Mouse (Mus musculus) kidney, postnatal 0 days (tissue): ENCODE data around the gene Pcp4. TPM values are rescaled to one million over a fixed set of nuclear protein-coding genes. Genes with fewer than 3 reads are reported as not detected.

Source experiments
- ATAC-seq: fragments of 200-750 bp; cut with Nextera tagmentation; replicated peaks from 2 replicates; pipeline ENCODE4 v1.8.0; 2017; ENCODE audit warnings: low read depth, moderate number of reproducible peaks, moderate TSS enrichment, moderate library complexity; ENCODE audit not compliant: low FRiP score
- DNase-seq: peaks from one replicate; pipeline ENCODE4 v3.0.0-alpha.2; 2016; ENCODE audit warnings: low spot score
- H3K27ac ChIP-seq: fragments of 300-500 bp; sonication (generic); 2 replicates; pipeline ENCODE4 v1.5.1; 2014; ENCODE audit warnings: mild to moderate bottlenecking
- H3K27me3 ChIP-seq: fragments of 300-500 bp; sonication (generic); 2 replicates; pipeline ENCODE4 v1.6.1; 2014; ENCODE audit warnings: low read length, mixed read lengths; ENCODE audit not compliant: insufficient read depth
- H3K36me3 ChIP-seq: fragments of 300-500 bp; sonication (generic); 2 replicates; pipeline ENCODE4 v1.6.1; 2014; ENCODE audit warnings: low read length, mixed read lengths; ENCODE audit not compliant: insufficient read depth
- H3K4me1 ChIP-seq: fragments of 300-500 bp; sonication (generic); replicated peaks from 2 replicates; pipeline ENCODE4 v1.6.1; 2014; ENCODE audit warnings: antibody characterized with exemption, low read length, mixed read lengths; ENCODE audit not compliant: insufficient read depth
- H3K4me2 ChIP-seq: fragments of 300-500 bp; sonication (generic); 2 replicates; pipeline ENCODE4 v1.6.1; 2014; ENCODE audit warnings: mild to moderate bottlenecking, low read length, moderate library complexity, mixed read lengths
- H3K4me3 ChIP-seq: fragments of 300-500 bp; sonication (generic); replicated peaks from 2 replicates; pipeline ENCODE4 v1.5.1; 2014; ENCODE audit warnings: low read depth, low read length
- H3K9ac ChIP-seq: fragments of 300-500 bp; sonication (generic); 2 replicates; pipeline ENCODE4 v1.6.1; 2014; ENCODE audit warnings: low read depth, low read length
- H3K9me3 ChIP-seq: fragments of 300-500 bp; sonication (generic); replicated peaks from 2 replicates; pipeline ENCODE4 v1.6.1; 2016; ENCODE audit warnings: low read length, inconsistent platforms, mixed read lengths
- CTCF ChIP-seq: IDR thresholded peaks from 2 replicates; pipeline ENCODE4 v1.5.1; 2016; ENCODE audit warnings: antibody characterized with exemption, low read depth, mild to moderate bottlenecking, moderate library complexity
- WGBS: fragments of 180-500 bp; shearing (Covaris S2); extraction: QIAGEN DNeasy Blood & Tissue Kit; methylation state at CpG from one replicate; pipeline ENCODE4 v1.1.7; 2014; 5-methylcytosine and 5-hydroxymethylcytosine counted together
- polyA plus RNA-seq: library from polyadenylated mRNA; unstranded; fragments of >200 nt; fragmentation: Nextera tagmentation; extraction: Ambion mirVana; gene quantifications from 2 replicates; pipeline ENCODE4 v1.2.1, GENCODE M21; 2015

Gene Pcp4
- polyA plus RNA-seq, 1 experiment from 2014 or later = 102 TPM

DNA sequence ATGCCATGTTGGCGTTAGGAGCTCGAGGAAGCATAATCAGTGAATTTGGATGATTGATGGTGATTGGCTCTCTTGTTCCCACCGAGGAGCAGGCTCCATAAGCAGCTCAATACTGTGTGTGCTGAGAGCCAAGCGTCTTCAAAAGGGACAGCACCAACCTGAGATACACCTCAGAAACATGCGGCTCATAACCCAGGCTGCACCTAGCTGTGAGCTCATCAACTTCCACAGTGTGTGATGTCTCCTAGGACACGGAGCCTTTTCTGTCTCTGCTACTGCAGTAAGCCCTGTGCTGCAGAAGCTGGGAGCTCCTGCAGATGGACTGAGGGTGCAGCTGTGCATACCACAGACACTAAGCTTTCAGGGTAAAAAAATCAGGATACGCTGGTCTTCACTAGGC is 31.5 kb downstream of the Pcp4 start:
- ATAC-seq = no peak
- DNase-seq = no peak
- Histone ChIP-seq H3K27me3 (no peaks in the 10 kb centered on the region), H3K27ac (no peak overlapping the region), H3K4me3 (no peak overlapping the region), H3K36me3 (no peaks in the 10 kb centered on the region), H3K4me2 (no peak overlapping the region), H3K4me1 (no peaks in the 10 kb centered on the region), H3K9me3 (no peaks in the 10 kb centered on the region), H3K9ac (no peak overlapping the region)
- TF ChIP-seq CTCF = no peak
- WGBS = 67% methylated on average over 7 of the region's 7 CpGs

DNA sequence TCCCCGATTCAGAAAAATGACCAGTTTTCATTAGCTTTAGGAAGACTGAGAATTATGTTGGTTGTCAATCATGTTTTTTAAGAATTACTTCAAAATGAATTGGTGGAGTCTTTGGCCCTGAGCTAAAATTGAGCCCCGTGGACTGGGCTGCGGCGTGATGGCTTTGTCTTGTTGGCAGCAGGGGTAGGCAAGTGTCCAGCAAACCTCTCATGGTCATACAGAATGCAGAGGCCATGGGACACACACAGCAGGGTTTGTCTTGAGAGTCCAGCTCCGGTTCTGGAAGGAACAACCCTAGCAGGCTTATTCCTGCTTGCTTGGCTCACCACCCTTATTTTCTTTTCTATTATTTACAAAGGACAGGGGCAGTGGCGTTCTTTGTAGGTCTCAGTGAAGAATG is 33.8 kb downstream of the Pcp4 start:
- Histone ChIP-seq H3K9me3 (no peaks in the 10 kb centered on the region), H3K27ac (no peak overlapping the region), H3K9ac (no peak overlapping the region), H3K4me2 (no peak overlapping the region), H3K4me1 (no peaks in the 10 kb centered on the region), H3K27me3 (no peaks in the 10 kb centered on the region), H3K4me3 (no peak overlapping the region), H3K36me3 (no peaks in the 10 kb centered on the region)
- no peak for ATAC-seq
- WGBS = 82% methylated on average over 6 of the region's 6 CpGs
- TF ChIP-seq CTCF = no peak
- no peak for DNase-seq

DNA sequence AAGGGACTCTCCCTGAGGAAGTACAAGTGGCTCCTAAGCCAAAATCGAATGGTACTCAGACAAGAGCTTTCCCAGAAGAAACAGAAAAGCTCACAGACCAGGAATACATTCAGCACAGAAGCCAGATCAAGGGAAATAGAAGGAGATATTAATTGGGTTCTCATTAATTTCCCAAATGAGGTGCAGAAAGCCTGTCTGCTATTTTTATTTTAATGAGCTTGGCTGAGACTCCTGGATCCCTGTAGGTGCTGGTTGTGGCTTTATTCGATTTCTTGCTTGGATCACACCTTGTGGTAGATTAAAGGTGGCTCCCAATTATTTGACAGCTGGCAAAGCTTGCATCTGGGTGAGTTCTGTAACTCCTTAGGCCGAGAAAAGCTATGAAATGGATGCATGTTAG is 35.2 kb downstream of the Pcp4 start:
- no peak for ATAC-seq
- no peak overlapping the region for H3K27ac ChIP-seq
- H3K27me3 ChIP-seq = no peaks in the 10 kb centered on the region
- no peak for DNase-seq
- WGBS = 83% methylated on average over 3 of the region's 3 CpGs
- no peaks in the 10 kb centered on the region for H3K9me3 ChIP-seq
- no peak overlapping the region for H3K9ac ChIP-seq
- H3K4me2 ChIP-seq = no peak overlapping the region
- H3K4me1 ChIP-seq = no peaks in the 10 kb centered on the region
- H3K4me3 ChIP-seq = no peak overlapping the region
- TF ChIP-seq CTCF = no peak
- H3K36me3 ChIP-seq = no peaks in the 10 kb centered on the region

DNA sequence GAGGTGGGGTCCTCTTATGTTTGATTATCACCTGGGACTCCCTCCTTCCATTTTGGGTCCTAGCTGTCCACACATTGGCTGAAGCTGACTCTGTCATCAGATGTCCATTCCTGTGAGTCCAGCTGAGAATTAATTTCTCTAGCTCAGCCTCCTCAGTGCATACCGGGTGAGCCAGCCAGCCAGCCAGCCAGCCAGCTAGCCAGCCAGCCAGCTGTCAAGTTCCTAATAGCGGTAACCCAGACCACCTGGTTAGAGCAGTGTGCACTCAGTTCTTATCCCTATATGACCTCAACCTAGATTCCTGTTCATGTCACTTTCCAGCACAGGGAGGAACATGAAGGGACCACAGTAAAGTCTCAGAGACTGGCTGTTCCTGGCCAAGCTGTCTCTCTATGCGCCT is 47.1 kb downstream of the Pcp4 start:
- no peak for ATAC-seq
- Histone ChIP-seq H3K9me3 (no peaks in the 10 kb centered on the region), H3K27me3 (no peaks in the 10 kb centered on the region), H3K4me2 (no peak overlapping the region), H3K9ac (no peak overlapping the region), H3K36me3 (no peaks in the 10 kb centered on the region), H3K4me3 (no peak overlapping the region), H3K27ac (no peak overlapping the region), H3K4me1 (no peaks in the 10 kb centered on the region)
- DNase-seq = no peak
- 74% methylated on average over 3 of the region's 3 CpGs for WGBS
- TF ChIP-seq CTCF = no peak

DNA sequence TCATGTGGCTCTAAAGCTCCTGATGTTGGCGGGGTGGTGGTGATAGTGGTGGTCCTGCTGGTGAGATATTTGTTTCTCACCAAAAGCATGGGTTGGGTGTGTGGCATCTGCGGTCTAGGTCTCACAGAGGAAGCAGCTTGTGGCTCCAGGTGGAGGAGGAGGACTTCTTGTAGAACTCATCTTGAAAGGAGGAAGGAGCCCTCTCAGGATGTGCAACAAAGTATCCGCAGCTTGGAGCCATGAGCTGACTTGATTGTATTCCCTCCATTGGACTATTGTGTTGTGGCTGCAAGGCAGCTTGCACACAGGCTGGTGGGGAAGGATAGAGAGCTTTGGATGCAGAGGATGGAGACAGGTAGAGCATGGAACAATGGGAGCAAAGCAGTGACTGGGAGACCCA is 60.1 kb downstream of the Pcp4 start:
- WGBS = 99% methylated on average over 3 of the region's 3 CpGs
- H3K4me2 ChIP-seq = no peak overlapping the region
- H3K27ac ChIP-seq = no peak overlapping the region
- TF ChIP-seq CTCF = no peak
- no peaks in the 10 kb centered on the region for H3K36me3 ChIP-seq
- H3K4me3 ChIP-seq = no peak overlapping the region
- H3K4me1 ChIP-seq = no peaks in the 10 kb centered on the region
- H3K27me3 ChIP-seq = no peaks in the 10 kb centered on the region
- ATAC-seq (no peak), DNase-seq (no peak)
- H3K9ac ChIP-seq = no peak overlapping the region
- no peaks in the 10 kb centered on the region for H3K9me3 ChIP-seq

DNA sequence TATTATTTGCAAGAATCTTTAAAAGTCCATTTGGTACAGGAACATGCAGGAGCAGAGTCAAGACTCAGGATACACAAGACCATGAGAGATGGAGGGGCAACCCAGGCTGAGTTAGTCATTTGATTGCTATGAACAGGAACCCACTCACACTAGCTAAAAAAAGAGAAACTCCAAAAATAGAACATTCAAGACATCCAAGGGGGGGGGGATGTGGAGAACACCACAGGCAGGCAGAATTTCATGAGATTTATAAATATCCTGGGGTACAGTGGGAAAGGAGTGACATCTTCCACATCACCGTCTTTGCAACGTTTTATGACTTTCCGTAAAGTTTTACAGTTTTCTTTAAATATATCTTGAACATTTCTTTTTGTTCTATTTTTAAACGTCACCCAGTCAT is 61.1 kb downstream of the Pcp4 start:
- 63% methylated on average over 4 of the region's 4 CpGs for WGBS
- H3K27me3 ChIP-seq = no peaks in the 10 kb centered on the region
- no peaks in the 10 kb centered on the region for H3K9me3 ChIP-seq
- H3K9ac ChIP-seq = no peak overlapping the region
- no peak for ATAC-seq
- H3K36me3 ChIP-seq = no peaks in the 10 kb centered on the region
- DNase-seq = no peak
- H3K4me2 ChIP-seq = no peak overlapping the region
- no peaks in the 10 kb centered on the region for H3K4me1 ChIP-seq
- no peak for TF ChIP-seq CTCF
- H3K4me3 ChIP-seq = no peak overlapping the region
- no peak overlapping the region for H3K27ac ChIP-seq

DNA sequence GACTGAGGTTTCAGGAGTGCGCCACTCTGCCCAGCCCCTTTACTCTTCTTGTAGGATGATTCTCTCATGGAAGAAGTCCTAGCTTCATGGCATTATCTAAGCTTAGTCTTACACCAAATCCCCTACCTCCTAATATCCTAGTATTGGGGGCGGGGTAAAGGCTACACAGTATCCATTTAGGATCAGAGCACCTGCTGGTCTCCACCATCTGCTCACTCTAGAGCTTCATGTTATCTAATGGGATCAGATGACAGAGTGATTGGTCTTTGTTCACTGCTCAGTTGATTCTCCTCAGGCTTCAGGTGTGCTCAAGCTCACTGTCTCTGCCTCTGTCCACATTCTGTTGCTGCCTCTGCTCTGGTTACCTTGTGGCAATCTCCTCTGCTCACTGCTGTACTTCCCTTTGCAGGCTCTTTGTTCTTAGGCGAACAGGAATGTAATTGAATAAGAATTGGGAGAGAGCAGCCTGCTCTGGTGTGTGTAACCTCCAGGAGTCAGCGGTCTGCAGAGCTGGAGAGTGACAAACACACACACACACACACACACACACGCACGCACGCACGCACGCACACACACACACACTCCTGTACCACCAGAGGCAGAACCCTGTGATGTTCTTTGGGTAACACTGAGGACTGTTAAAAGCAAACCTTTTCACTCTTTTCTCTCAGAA is 62.6 kb downstream of the Pcp4 start:
- Histone ChIP-seq H3K36me3 (no peaks in the 10 kb centered on the region), H3K4me2 (no peak overlapping the region), H3K9ac (no peak overlapping the region), H3K4me3 (no peak overlapping the region), H3K27me3 (no peaks in the 10 kb centered on the region), H3K9me3 (no peaks in the 10 kb centered on the region), H3K27ac (no peak overlapping the region), H3K4me1 (no peaks in the 10 kb centered on the region)
- 70% methylated on average over 9 of the region's 9 CpGs for WGBS
- DNase-seq = no peak
- no peak for TF ChIP-seq CTCF
- ATAC-seq = no peak; the same call in 1 of the 2 replicates
